12 mouse cellular contexts compared by ENCODE assay signal in the genomic region with DNA sequence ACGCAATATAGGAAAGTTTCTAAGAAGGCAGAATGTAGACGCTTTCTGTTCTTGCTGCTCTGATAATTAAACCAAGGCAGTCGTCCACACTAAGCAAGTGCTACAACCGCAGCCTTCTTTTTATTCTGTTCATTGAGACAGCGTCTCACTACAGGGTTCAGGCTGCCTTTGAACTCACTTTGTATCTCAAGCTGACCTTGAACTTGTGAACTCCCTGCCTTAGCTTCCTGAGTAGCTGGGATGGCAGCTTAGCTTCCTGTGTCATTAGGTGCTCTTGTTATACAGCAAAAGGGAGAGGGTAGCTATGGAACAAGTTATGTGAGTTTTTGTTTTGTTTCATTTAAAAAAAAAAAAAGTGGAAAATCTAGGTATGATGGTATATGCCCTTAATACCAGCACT.
"Had no signal": no experiment of that assay in that cellular context is flagged by ENCODE, and none has a peak within 500 bp of the region (broad histone marks: within the 10 kb centered on the region; RNA-seq: fewer than 3 reads in every experiment).

No protein-coding gene starts in this region.

- DNase-seq: retina, postnatal 1 day; right cerebral cortex, adult 18-20 months; right cerebral cortex, postnatal 14 days; right cerebral cortex, postnatal 25 days; right cerebral cortex, postnatal 4 days; spleen, adult 18-20 months; thymus, adult 18-20 months; thymus, adult 2 months; thymus, postnatal 14 days; thymus, postnatal 25 days; thymus, postnatal 36 days; thymus, postnatal 4 days had no signal
